Mouse (Mus musculus): ENCODE measurements around the gene Gzmm. TPM values are rescaled to one million over a fixed set of nuclear protein-coding genes. Genes with fewer than 3 reads are reported as not detected.
A peak's percentile ranks its signal among the peaks of the same experiment; 100 is the strongest.

Gzmm gene
- polyA plus RNA-seq, 1 experiment from 2014 or later: 0.46 TPM

- Histone ChIP-seq H3K4me1 (peaks cover 76% of the 10 kb centered on the region), H3K4me3 (peak overlapping the region; percentile 22), H3K9me3 (no peaks in the 10 kb centered on the region), H3K27me3 (ENCODE audit: insufficient read depth, poor library complexity, severe bottlenecking) (peaks cover under 1% of the 10 kb centered on the region; the same call in 1 of the 2 replicates), H3K36me3 (peaks cover 62% of the 10 kb centered on the region), H3K27ac (peak overlapping the region; percentile 54)
- WGBS: 85% methylated on average over 21 of the region's 21 CpGs
- no peak for DNase-seq (ENCODE audit: low spot score)
Observed at GRCm38 (mm10) chr10:79708668-79709067, 19.8 kb downstream of the Gzmm start.

GRCm38 (mm10) chr10:79709307-79709706, 20.5 kb downstream of the Gzmm start:
- 18% methylated on average over 7 of the region's 7 CpGs for WGBS

GRCm38 (mm10) chr10:79712029-79712428, 23.2 kb downstream of the Gzmm start:
- no peak for DNase-seq (ENCODE audit: low spot score)
- H3K27ac ChIP-seq: no peak overlapping the region
- H3K36me3 ChIP-seq: peaks cover 51% of the 10 kb centered on the region
- H3K4me3 ChIP-seq: no peak overlapping the region
- peaks cover 64% of the 10 kb centered on the region for H3K4me1 ChIP-seq
- H3K27me3 ChIP-seq (ENCODE audit: insufficient read depth, poor library complexity, severe bottlenecking): peaks cover 33% of the 10 kb centered on the region
- H3K9me3 ChIP-seq: peaks cover 3% of the 10 kb centered on the region; the same call in 1 of the 2 replicates
- WGBS: 76% methylated on average over 1 of the region's 1 CpGs

More at GRCm38 (mm10) chr10:79709307-79709706, 20.5 kb downstream of the Gzmm start:
- Histone ChIP-seq H3K27me3 (ENCODE audit: insufficient read depth, poor library complexity, severe bottlenecking) (peaks cover 7% of the 10 kb centered on the region; the same call in 1 of the 2 replicates), H3K27ac (peak overlapping the region; percentile 54), H3K36me3 (peaks cover 62% of the 10 kb centered on the region), H3K4me3 (peak overlapping the region; percentile 22), H3K4me1 (peaks cover 75% of the 10 kb centered on the region), H3K9me3 (no peaks in the 10 kb centered on the region)
- DNase-seq (ENCODE audit: low spot score): peak; percentile 94

GRCm38 (mm10) chr10:79712499-79713126, 23.8 kb downstream of the Gzmm start:
- Histone ChIP-seq H3K27ac (no peak overlapping the region), H3K9me3 (peaks cover 3% of the 10 kb centered on the region; the same call in 1 of the 2 replicates), H3K36me3 (peaks cover 45% of the 10 kb centered on the region), H3K27me3 (ENCODE audit: insufficient read depth, poor library complexity, severe bottlenecking) (peaks cover 39% of the 10 kb centered on the region), H3K4me1 (peaks cover 64% of the 10 kb centered on the region), H3K4me3 (no peak overlapping the region)
- 16% methylated on average over 4 of the region's 6 CpGs for WGBS
- peak; percentile 95 for DNase-seq (ENCODE audit: low spot score)

GRCm38 (mm10) chr10:79713163-79713562, 24.3 kb downstream of the Gzmm start:
- no peak overlapping the region for H3K27ac ChIP-seq
- 42% methylated on average over 1 of the region's 1 CpGs for WGBS
- H3K4me3 ChIP-seq: no peak overlapping the region
- peaks cover 64% of the 10 kb centered on the region for H3K4me1 ChIP-seq
- H3K9me3 ChIP-seq: peaks cover 3% of the 10 kb centered on the region; the same call in 1 of the 2 replicates
- H3K36me3 ChIP-seq: peaks cover 40% of the 10 kb centered on the region
- peak; percentile 77 for DNase-seq (ENCODE audit: low spot score)
- H3K27me3 ChIP-seq (ENCODE audit: insufficient read depth, poor library complexity, severe bottlenecking): peaks cover 45% of the 10 kb centered on the region

GRCm38 (mm10) chr10:79714996-79715395, 26.2 kb downstream of the Gzmm start:
- DNase-seq (ENCODE audit: low spot score): no peak
- Histone ChIP-seq H3K4me3 (no peak overlapping the region), H3K4me1 (peaks cover 45% of the 10 kb centered on the region), H3K27me3 (ENCODE audit: insufficient read depth, poor library complexity, severe bottlenecking) (peaks cover 63% of the 10 kb centered on the region), H3K9me3 (peaks cover 3% of the 10 kb centered on the region; the same call in 1 of the 2 replicates), H3K27ac (no peak overlapping the region), H3K36me3 (peaks cover 22% of the 10 kb centered on the region)
- 63% methylated on average over 4 of the region's 4 CpGs for WGBS

- Histone ChIP-seq H3K27me3 (ENCODE audit: insufficient read depth, poor library complexity, severe bottlenecking) (peaks cover 71% of the 10 kb centered on the region), H3K4me3 (peak within 1 kb of the TSS; percentile 76), H3K27ac (0 out of 2 replicates have a peak within 1 kb of the TSS, but pooled peaks have one; percentile 2), H3K36me3 (peaks cover 8% of the 10 kb centered on the region), H3K4me1 (peaks cover 31% of the 10 kb centered on the region), H3K9me3 (peaks cover 3% of the 10 kb centered on the region; the same call in 1 of the 2 replicates)
- DNase-seq (ENCODE audit: low spot score): no peak
- 2% methylated on average over 85 of the region's 91 CpGs for WGBS
Observed at GRCm38 (mm10) chr10:79716254-79716987, 27.6 kb downstream of the Gzmm start, which contains the start of gene Hcn2. Gene Hcn2 (plus strand): TSS chr10:79716634.

- H3K9me3 ChIP-seq: peaks cover 3% of the 10 kb centered on the region; the same call in 1 of the 2 replicates
- 1% methylated on average over 43 of the region's 44 CpGs for WGBS
- H3K36me3 ChIP-seq: peaks cover 2% of the 10 kb centered on the region
- no peak for DNase-seq (ENCODE audit: low spot score)
- H3K4me1 ChIP-seq: peaks cover 27% of the 10 kb centered on the region
- peak overlapping the region; percentile 76 for H3K4me3 ChIP-seq
- no peak overlapping the region for H3K27ac ChIP-seq
- peaks cover 71% of the 10 kb centered on the region for H3K27me3 ChIP-seq (ENCODE audit: insufficient read depth, poor library complexity, severe bottlenecking)
Observed at GRCm38 (mm10) chr10:79716988-79717355, 28.2 kb downstream of the Gzmm start.

GRCm38 (mm10) chr10:79717640-79718357, 29.0 kb downstream of the Gzmm start:
- Histone ChIP-seq H3K27me3 (ENCODE audit: insufficient read depth, poor library complexity, severe bottlenecking) (peaks cover 71% of the 10 kb centered on the region), H3K4me1 (peaks cover 21% of the 10 kb centered on the region), H3K27ac (no peak overlapping the region), H3K4me3 (peak overlapping the region; percentile 76), H3K36me3 (no peaks in the 10 kb centered on the region), H3K9me3 (peaks cover 3% of the 10 kb centered on the region; the same call in 1 of the 2 replicates)
- 7% methylated on average over 43 of the region's 43 CpGs for WGBS
- peak; percentile 85 for DNase-seq (ENCODE audit: low spot score)

GRCm38 (mm10) chr10:79721089-79721488, 32.3 kb downstream of the Gzmm start:
- H3K27ac ChIP-seq: no peak overlapping the region
- DNase-seq (ENCODE audit: low spot score): no peak
- H3K4me1 ChIP-seq: peaks cover 25% of the 10 kb centered on the region
- H3K4me3 ChIP-seq: no peak overlapping the region
- 60% methylated on average over 5 of the region's 5 CpGs for WGBS
- no peaks in the 10 kb centered on the region for H3K36me3 ChIP-seq
- no peaks in the 10 kb centered on the region for H3K9me3 ChIP-seq
- H3K27me3 ChIP-seq (ENCODE audit: insufficient read depth, poor library complexity, severe bottlenecking): peaks cover 51% of the 10 kb centered on the region

- H3K27ac ChIP-seq: no peak overlapping the region
- no peaks in the 10 kb centered on the region for H3K36me3 ChIP-seq
- H3K4me3 ChIP-seq: no peak overlapping the region
- peaks cover 7% of the 10 kb centered on the region for H3K4me1 ChIP-seq
- DNase-seq (ENCODE audit: low spot score): no peak
- peaks cover 3% of the 10 kb centered on the region; the same call in 1 of the 2 replicates for H3K9me3 ChIP-seq
- H3K27me3 ChIP-seq (ENCODE audit: insufficient read depth, poor library complexity, severe bottlenecking): peaks cover 33% of the 10 kb centered on the region
- WGBS: 74% methylated on average over 6 of the region's 6 CpGs
Observed at GRCm38 (mm10) chr10:79723047-79723446, 34.2 kb downstream of the Gzmm start.

- Histone ChIP-seq H3K4me3 (no peak overlapping the region), H3K9me3 (peaks cover 3% of the 10 kb centered on the region; the same call in 1 of the 2 replicates), H3K27ac (no peak overlapping the region), H3K4me1 (peaks cover 11% of the 10 kb centered on the region), H3K36me3 (no peaks in the 10 kb centered on the region), H3K27me3 (ENCODE audit: insufficient read depth, poor library complexity, severe bottlenecking) (peaks cover 33% of the 10 kb centered on the region)
- DNase-seq (ENCODE audit: low spot score): no peak
- WGBS: 67% methylated on average over 7 of the region's 7 CpGs
Observed at GRCm38 (mm10) chr10:79723692-79724091, 34.9 kb downstream of the Gzmm start.
